Mouse (Mus musculus) intestine, embryonic 15.5 days (tissue): ENCODE results near the gene Vti1a. TPM values are rescaled to one million over a fixed set of nuclear protein-coding genes. Genes with fewer than 3 reads are reported as not detected.

Source experiments
- ATAC-seq: fragments of 200-750 bp; cut with Nextera tagmentation; 2 replicates; pipeline ENCODE4 v1.8.0; 2017; ENCODE audit warnings: moderate TSS enrichment, moderate library complexity
- H3K27ac ChIP-seq: fragments of 300-500 bp; sonication (generic); 2 replicates; pipeline ENCODE4 v1.5.1; 2015; ENCODE audit warnings: mild to moderate bottlenecking, inconsistent platforms
- H3K27me3 ChIP-seq: fragments of 300-500 bp; sonication (generic); replicated peaks from 2 replicates; pipeline ENCODE4 v1.6.1; 2015; ENCODE audit warnings: inconsistent platforms
- H3K36me3 ChIP-seq: fragments of 300-500 bp; sonication (generic); 2 replicates; pipeline ENCODE4 v1.6.1; 2015; ENCODE audit warnings: inconsistent platforms
- H3K4me1 ChIP-seq: fragments of 300-500 bp; sonication (generic); replicated peaks from 2 replicates; pipeline ENCODE4 v1.6.1; 2015; ENCODE audit warnings: inconsistent platforms
- H3K4me2 ChIP-seq: fragments of 300-500 bp; sonication (generic); replicated peaks from 2 replicates; pipeline ENCODE4 v1.6.1; 2015; ENCODE audit warnings: mild to moderate bottlenecking, inconsistent platforms
- H3K4me3 ChIP-seq: fragments of 300-500 bp; sonication (generic); replicated peaks from 2 replicates; pipeline ENCODE4 v1.5.1; 2015; ENCODE audit warnings: inconsistent platforms
- H3K9ac ChIP-seq: fragments of 300-500 bp; sonication (generic); 2 replicates; pipeline ENCODE4 v1.6.1; 2015; ENCODE audit warnings: inconsistent platforms
- H3K9me3 ChIP-seq: fragments of 300-500 bp; sonication (generic); 2 replicates; pipeline ENCODE4 v1.6.1; 2016; ENCODE audit warnings: inconsistent platforms
- WGBS: fragments of 180-500 bp; shearing (Covaris S2); methylation state at CpG from one replicate; pipeline ENCODE4 v1.1.7; 2015; 5-methylcytosine and 5-hydroxymethylcytosine counted together
- polyA plus RNA-seq: library from polyadenylated mRNA; unstranded; fragments of >200 nt; fragmentation: Nextera tagmentation; extraction: Ambion mirVana; gene quantifications from 2 replicates; pipeline ENCODE4 v1.2.1, GENCODE M21; 2015

Vti1a gene
- polyA plus RNA-seq, 1 experiment from 2014 or later, result 23.5 TPM

DNA sequence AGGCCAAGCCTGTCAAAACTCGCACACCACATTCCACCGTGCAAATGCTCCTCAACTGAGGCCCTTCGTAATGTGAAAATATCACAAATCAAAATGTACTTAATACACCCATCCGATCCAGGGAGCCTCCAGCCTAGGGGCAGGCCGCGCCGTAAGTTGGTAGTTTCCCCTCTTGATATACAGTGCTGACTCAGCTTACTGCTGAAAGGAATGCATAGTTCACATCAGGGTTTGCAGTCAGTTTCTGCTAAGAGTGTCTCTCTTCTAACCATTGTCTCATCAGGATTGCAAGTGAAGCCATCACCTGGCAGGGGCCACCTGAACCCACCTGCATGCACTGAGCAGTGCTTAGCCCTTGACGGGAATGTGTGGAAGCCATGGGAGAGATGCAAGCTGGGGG lies 255.4 kb downstream of the Vti1a start:
- WGBS, result 81% methylated on average over 8 of the region's 8 CpGs
- Histone ChIP-seq H3K4me2 (no peak overlapping the region), H3K9ac (no peak overlapping the region), H3K9me3 (no peaks in the 10 kb centered on the region), H3K4me1 (peaks cover 19% of the 10 kb centered on the region), H3K27me3 (no peaks in the 10 kb centered on the region), H3K36me3 (no peaks in the 10 kb centered on the region), H3K27ac (no peak overlapping the region), H3K4me3 (no peak overlapping the region)
- ATAC-seq, result no peak

DNA sequence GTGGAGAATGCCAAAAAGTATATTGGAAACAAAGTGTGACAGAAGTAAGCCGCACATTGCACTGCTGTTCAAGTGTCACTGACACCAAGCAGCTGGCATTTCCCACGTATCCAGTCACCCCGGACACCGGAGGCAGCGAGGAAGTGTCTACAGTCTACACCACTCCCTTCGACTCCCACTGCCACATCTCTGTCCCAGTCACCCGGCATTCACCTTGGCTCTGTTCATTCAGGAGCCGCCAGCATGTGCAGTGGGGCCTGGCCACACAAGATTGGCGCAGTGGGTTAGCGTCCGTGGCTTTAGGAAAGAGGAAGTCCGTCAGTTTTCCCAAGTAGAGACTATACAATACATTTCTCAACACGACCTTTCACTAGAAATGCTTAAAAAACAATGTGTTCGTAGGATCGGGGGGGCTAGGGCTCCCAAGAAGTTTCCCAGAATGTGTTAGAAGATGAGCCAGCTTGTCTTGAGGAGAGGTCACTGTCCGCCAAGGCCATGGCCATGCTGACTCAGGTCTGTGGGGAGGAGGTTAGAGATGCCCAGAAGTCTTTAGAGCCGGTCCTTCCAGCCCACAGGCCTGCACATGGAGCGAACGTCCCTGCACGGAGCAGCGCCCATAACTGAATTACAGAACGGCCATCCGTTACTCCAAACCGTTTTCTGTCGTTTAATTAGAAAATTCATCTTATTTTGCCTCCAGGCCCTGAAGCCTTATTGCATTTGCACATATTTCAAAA lies 261.4 kb downstream of the Vti1a start:
- 76% methylated on average over 25 of the region's 25 CpGs for WGBS
- Histone ChIP-seq H3K27ac (peak overlapping the region; percentile 24; the same call in 1 of the 2 replicates), H3K9ac (no peak overlapping the region), H3K4me1 (peaks cover 18% of the 10 kb centered on the region), H3K4me3 (no peak overlapping the region), H3K9me3 (no peaks in the 10 kb centered on the region), H3K4me2 (no peak overlapping the region), H3K36me3 (no peaks in the 10 kb centered on the region), H3K27me3 (no peaks in the 10 kb centered on the region)
- ATAC-seq, result no peak

DNA sequence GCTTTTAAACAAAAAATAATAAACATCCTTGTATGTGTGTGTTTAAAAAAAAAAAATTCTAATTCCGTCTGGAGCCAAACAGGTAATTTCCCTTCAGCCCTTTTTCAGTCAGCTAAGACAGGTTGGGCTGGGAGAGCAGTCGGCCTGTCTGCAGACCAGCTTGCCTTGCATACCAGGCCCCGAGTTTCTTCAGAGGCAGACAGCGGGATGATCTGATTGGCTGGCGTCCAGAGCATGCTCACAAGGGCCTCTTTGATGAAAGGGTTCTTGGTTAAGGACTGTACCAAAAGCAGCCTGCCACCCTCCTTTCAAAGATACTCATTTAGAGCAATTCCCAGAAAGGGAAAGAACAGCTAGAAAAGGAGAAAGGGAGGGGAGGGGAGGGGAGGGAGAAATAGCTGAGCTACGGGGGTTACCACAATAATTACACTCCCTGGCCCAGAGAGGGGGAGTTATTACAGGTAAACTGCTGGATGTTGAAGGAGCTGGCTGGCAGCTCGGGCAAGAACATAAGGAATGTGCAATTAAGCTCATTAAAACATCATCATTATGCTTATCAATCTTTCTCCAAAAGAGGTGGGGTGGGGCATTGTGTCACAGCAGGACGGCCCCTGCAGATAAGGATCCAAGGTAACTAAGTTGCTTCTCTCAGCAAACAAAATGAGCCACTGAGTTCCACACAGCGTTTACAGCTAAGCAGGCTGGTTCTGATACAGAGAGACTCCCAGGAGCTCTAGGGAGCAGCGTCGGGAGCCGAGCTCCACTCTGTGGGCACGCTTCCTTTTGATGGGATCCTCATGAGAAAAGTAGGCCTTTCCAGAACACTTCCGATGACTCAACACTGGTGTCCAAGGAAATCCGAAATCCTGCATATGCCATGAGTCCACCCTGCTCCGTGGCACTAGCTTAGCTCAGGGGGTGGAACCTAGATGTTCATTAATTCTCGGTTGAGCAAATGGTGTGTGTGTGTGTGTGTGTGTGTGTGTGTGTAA lies 262.3 kb downstream of the Vti1a start:
- Histone ChIP-seq H3K27ac (peak overlapping the region; percentile 60; the same call in 1 of the 2 replicates), H3K9ac (no peak overlapping the region), H3K27me3 (no peaks in the 10 kb centered on the region), H3K4me3 (no peak overlapping the region), H3K4me1 (peaks cover 19% of the 10 kb centered on the region), H3K4me2 (peak overlapping the region; percentile 17; the same call in 1 of the 2 replicates), H3K36me3 (no peaks in the 10 kb centered on the region), H3K9me3 (no peaks in the 10 kb centered on the region)
- 37% methylated on average over 17 of the region's 17 CpGs for WGBS
- ATAC-seq, result peak; percentile 77

GRCm38 (mm10) chr19:55579310-55579709 lies 263.2 kb downstream of the Vti1a start:
- ATAC-seq, result no peak
- WGBS, result 85% methylated on average over 4 of the region's 4 CpGs
- H3K4me1 ChIP-seq, result peaks cover 20% of the 10 kb centered on the region
- H3K9me3 ChIP-seq, result no peaks in the 10 kb centered on the region
- no peak overlapping the region for H3K4me2 ChIP-seq
- H3K4me3 ChIP-seq, result no peak overlapping the region
- H3K36me3 ChIP-seq, result no peaks in the 10 kb centered on the region
- H3K27me3 ChIP-seq, result no peaks in the 10 kb centered on the region
- no peak overlapping the region for H3K9ac ChIP-seq
- no peak overlapping the region for H3K27ac ChIP-seq

GRCm38 (mm10) chr19:55580152-55580551 lies 264.1 kb downstream of the Vti1a start:
- no peak for ATAC-seq
- WGBS, result 86% methylated on average over 8 of the region's 8 CpGs
- Histone ChIP-seq H3K9me3 (no peaks in the 10 kb centered on the region), H3K27ac (no peak overlapping the region), H3K4me2 (no peak overlapping the region), H3K27me3 (no peaks in the 10 kb centered on the region), H3K9ac (no peak overlapping the region), H3K4me1 (peaks cover 23% of the 10 kb centered on the region), H3K4me3 (no peak overlapping the region), H3K36me3 (no peaks in the 10 kb centered on the region)

DNA sequence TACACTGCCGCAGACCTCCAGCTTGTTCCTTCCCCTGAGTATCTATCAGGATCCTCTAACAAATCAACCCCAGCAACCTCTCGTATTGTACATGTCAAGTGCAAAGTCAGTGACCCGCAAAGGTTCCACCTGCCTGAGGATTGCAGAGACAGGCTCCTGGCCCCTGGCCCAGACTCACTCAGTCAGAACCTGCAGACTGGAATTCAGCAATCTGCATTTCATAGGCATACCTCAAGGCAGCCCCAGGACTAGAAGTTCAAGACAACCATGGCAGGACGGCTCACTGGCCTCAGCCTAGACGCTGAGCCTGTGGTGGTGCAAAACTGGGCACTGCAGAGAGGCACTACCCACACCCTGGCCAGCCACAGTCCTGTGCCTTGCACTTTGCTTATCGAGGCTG lies 264.6 kb downstream of the Vti1a start:
- no peak overlapping the region for H3K27ac ChIP-seq
- H3K9me3 ChIP-seq, result no peaks in the 10 kb centered on the region
- no peak for ATAC-seq
- 84% methylated on average over 6 of the region's 6 CpGs for WGBS
- H3K4me2 ChIP-seq, result no peak overlapping the region
- peaks cover 26% of the 10 kb centered on the region for H3K4me1 ChIP-seq
- no peaks in the 10 kb centered on the region for H3K36me3 ChIP-seq
- H3K4me3 ChIP-seq, result no peak overlapping the region
- no peak overlapping the region for H3K9ac ChIP-seq
- no peaks in the 10 kb centered on the region for H3K27me3 ChIP-seq

DNA sequence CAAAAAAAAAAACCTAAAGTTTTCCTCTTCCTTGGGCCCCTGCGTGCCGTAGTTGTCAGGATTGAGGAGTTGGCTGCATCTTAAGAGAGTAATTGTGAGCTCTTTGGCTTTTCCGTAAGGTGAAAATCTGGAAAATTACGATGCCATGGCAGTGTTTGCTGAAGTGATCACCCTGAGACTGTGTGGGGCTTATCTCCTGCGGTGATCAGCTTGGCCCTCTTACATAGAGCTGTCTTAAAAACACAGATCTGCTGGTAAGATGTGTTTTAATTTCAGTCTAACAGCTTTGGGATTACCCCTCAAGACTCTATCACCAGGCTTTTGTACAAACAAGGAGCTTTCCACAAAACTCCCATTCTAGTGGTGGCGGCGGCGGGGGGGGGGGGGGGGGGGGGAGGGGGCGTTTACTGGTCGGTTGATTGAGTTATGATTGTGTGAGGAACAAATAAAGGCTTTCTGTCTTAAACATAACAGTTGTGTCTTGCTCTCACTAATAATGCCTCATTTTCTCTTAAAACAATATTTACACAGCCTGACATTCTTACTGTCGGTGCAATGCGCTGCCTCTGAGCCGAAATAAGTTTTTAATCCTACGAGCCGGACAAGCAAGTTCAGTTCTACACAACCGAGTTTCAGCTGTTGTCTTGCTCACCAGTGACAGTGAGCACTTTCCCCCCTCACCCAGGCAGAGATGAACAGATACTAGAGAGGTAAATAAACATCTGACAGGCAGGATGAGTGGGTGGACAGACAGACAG lies 267.0 kb downstream of the Vti1a start:
- Histone ChIP-seq H3K4me1 (peaks cover 23% of the 10 kb centered on the region), H3K9me3 (no peaks in the 10 kb centered on the region), H3K4me2 (no peak overlapping the region), H3K9ac (no peak overlapping the region), H3K27ac (no peak overlapping the region), H3K27me3 (no peaks in the 10 kb centered on the region), H3K36me3 (no peaks in the 10 kb centered on the region), H3K4me3 (no peak overlapping the region)
- ATAC-seq, result no peak
- 26% methylated on average over 14 of the region's 16 CpGs for WGBS

DNA sequence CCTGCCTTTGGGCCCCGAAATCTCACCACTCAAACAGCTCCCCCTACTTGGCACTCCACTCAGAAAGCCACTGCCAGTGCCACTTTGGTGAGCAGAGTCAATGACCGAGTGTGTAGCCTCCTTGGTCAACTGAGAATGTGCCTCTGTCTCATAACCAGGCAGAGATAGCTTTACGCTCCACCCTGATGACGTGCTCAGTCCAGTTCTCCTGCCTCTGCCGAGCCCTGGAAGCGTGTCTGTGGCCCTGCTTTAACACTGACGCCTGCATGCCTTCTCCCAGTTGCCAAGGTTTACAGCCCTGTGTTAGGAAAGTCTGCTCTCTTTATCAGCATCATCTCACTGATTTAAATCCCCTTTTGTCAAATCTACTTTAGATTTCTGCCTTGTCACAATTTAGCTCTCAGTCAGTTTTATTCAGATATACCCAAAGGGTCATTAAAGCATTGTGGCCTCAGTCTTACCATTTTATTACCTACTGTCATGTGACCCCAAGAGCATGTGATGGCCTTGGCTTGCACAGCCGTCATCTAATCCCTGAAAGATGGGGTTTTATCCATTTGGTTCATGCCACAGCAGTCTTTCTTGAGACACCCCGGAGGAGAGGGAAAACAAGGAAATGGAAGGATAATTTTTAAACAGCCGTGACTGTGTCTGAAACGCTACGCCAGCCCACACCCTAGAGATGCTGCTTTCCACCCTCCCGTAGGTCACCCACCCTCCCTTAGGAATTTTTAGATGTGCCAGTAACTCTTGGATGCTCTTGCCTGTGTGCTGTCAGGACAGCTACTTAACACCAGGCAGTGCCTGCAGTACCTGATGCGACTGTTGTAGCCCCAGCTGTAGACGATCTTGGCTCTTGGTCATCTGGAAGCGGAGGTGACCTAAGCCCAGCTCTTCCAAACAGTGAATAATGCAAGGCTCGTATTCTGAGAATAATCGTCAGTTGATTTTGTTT lies 269.5 kb downstream of the Vti1a start:
- 41% methylated on average over 18 of the region's 18 CpGs for WGBS
- peaks cover 12% of the 10 kb centered on the region for H3K4me1 ChIP-seq
- H3K9ac ChIP-seq, result no peak overlapping the region
- no peak overlapping the region for H3K4me2 ChIP-seq
- H3K4me3 ChIP-seq, result no peak overlapping the region
- H3K27me3 ChIP-seq, result no peaks in the 10 kb centered on the region
- no peaks in the 10 kb centered on the region for H3K9me3 ChIP-seq
- peak; percentile 81 for ATAC-seq
- peak overlapping the region; percentile 54; the same call in 1 of the 2 replicates for H3K27ac ChIP-seq
- no peaks in the 10 kb centered on the region for H3K36me3 ChIP-seq

- peaks cover 12% of the 10 kb centered on the region for H3K4me1 ChIP-seq
- H3K4me3 ChIP-seq, result no peak overlapping the region
- no peak overlapping the region for H3K27ac ChIP-seq
- H3K27me3 ChIP-seq, result no peaks in the 10 kb centered on the region
- H3K9me3 ChIP-seq, result no peaks in the 10 kb centered on the region
- no peaks in the 10 kb centered on the region for H3K36me3 ChIP-seq
- no peak overlapping the region for H3K4me2 ChIP-seq
- no peak for ATAC-seq
- WGBS, result 77% methylated on average over 14 of the region's 14 CpGs
- H3K9ac ChIP-seq, result no peak overlapping the region
Observed at GRCm38 (mm10) chr19:55587638-55588421, 271.7 kb downstream of the Vti1a start.

- Histone ChIP-seq H3K27ac (no peak overlapping the region), H3K4me3 (no peak overlapping the region), H3K9me3 (no peaks in the 10 kb centered on the region), H3K4me1 (peaks cover 16% of the 10 kb centered on the region), H3K4me2 (no peak overlapping the region), H3K9ac (no peak overlapping the region), H3K27me3 (no peaks in the 10 kb centered on the region), H3K36me3 (no peaks in the 10 kb centered on the region)
- no peak for ATAC-seq
- 51% methylated on average over 16 of the region's 16 CpGs for WGBS
Observed at GRCm38 (mm10) chr19:55588948-55589896, 273.1 kb downstream of the Vti1a start.
